Mouse (Mus musculus): ENCODE data around the gene Depp1.

GRCm38 (mm10) chr6:116668682-116669470, 18.5 kb downstream of the Depp1 start:
- TF ChIP-seq CTCF (IDR thresholded peaks at IDR 0.05; ENCODE audit: insufficient read depth, low read length) (no peak), POLR2A (IDR thresholded peaks at IDR 0.05; ENCODE audit: borderline replicate concordance, extremely low read depth, low read depth, low read length) (no peak)

Measured in lung, adult 2 months (tissue).